Mouse (Mus musculus): ENCODE data around the gene Dab2ip. TPM values are rescaled to one million over a fixed set of nuclear protein-coding genes. Genes with fewer than 3 reads are reported as not detected.
A peak's percentile ranks its signal among the peaks of the same experiment; 100 is the strongest.

Gene Dab2ip
- polyA plus RNA-seq, 1 experiment from 2014 or later: 44.8 TPM

DNA sequence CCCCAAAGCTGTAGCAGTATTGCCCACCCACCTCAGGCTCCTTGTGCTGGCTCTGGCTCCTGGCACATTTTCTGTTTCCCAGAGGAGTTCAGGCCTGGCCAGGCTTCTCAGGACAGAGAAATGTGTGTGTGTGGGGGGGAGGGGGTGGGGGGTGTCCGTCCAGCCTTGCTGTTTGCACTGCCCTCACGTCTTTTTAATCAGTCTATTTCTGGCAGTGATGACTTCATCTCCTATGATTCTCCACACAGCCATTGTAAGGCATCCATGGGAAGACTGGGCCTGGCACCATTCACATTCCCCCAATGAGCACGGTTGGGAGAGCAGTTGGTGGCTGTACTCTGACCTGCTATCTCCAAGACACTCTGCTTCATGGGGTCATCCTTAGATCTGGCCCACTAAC, 125.9 kb downstream of the Dab2ip start:
- Histone ChIP-seq H3K4me1 (ENCODE audit: control insufficient read depth, insufficient read depth, low read length) (peaks cover 61% of the 10 kb centered on the region), H3K9me3 (ENCODE audit: control insufficient read depth, low read depth, low read length) (no peaks in the 10 kb centered on the region), H3K27ac (ENCODE audit: low read length) (no peak overlapping the region), H3K4me3 (ENCODE audit: low read depth, low read length) (no peak overlapping the region), H3K4me2 (replicated peaks; ENCODE audit: low read depth, low read length) (no peak overlapping the region), H3K36me3 (ENCODE audit: control insufficient read depth, insufficient read depth, low read length) (peaks cover 3% of the 10 kb centered on the region; the same call in 1 of the 2 replicates), H3K9ac (replicated peaks; ENCODE audit: low read depth, low read length) (no peak overlapping the region), H3K27me3 (ENCODE audit: control insufficient read depth, insufficient read depth, low read length) (no peaks in the 10 kb centered on the region)
- WGBS: 25% methylated on average over 3 of the region's 3 CpGs
- no peak for ATAC-seq (ENCODE audit: insufficient number of reproducible peaks, insufficient read depth, low FRiP score, low read depth)

DNA sequence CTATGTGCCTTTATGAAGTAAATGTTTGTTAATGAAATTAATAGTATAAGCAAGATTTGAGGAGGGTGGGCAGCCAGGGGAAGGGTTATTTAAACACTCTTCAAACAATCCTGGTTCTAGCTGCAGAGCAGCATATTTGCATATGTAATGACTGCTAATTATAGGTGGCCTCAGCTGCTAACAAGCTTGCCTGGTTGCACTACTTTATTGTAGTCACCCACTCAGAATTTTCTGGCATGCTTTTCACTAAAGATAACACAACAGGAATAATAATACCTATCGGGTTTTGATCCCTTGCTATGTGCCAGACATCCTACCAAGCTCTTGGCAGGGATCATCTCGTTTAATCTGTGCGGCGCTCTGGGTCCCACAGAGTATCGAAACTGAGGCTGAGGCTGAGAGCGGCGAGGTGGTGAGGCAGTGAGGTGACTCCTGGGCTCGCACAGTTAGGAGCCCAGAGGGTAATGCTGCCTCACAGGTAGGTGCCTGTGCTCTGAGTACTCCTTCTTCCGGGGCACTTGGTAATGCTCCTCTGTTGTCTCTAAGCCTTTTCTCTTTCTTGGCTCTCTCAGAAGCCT, 126.8 kb downstream of the Dab2ip start:
- Histone ChIP-seq H3K4me2 (replicated peaks; ENCODE audit: low read depth, low read length) (no peak overlapping the region), H3K36me3 (ENCODE audit: control insufficient read depth, insufficient read depth, low read length) (peaks cover 3% of the 10 kb centered on the region; the same call in 1 of the 2 replicates), H3K27ac (ENCODE audit: low read length) (no peak overlapping the region), H3K27me3 (ENCODE audit: control insufficient read depth, insufficient read depth, low read length) (no peaks in the 10 kb centered on the region), H3K4me3 (ENCODE audit: low read depth, low read length) (no peak overlapping the region), H3K4me1 (ENCODE audit: control insufficient read depth, insufficient read depth, low read length) (peaks cover 61% of the 10 kb centered on the region), H3K9me3 (ENCODE audit: control insufficient read depth, low read depth, low read length) (no peaks in the 10 kb centered on the region), H3K9ac (replicated peaks; ENCODE audit: low read depth, low read length) (no peak overlapping the region)
- ATAC-seq (ENCODE audit: insufficient number of reproducible peaks, insufficient read depth, low FRiP score, low read depth): no peak
- 63% methylated on average over 9 of the region's 9 CpGs for WGBS

DNA sequence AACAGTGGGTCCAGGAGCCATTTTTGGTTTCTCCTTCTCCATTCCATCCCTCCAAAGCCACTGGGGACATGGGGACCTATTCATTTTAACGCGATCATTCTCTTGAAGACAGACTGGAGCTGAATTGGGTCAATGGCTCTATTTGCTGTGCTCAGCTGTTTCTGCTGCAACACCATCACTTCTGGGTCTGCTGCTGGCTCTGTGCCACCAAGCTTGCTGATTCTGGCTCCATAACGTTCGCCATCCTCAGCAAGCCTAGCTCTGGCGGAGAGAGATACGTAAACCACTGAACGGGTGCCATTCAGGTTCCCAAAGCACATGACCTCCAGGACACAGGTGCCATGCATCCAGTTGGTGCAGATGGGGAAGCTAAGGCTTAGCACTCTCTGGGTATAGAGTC, 128.0 kb downstream of the Dab2ip start:
- Histone ChIP-seq H3K9me3 (ENCODE audit: control insufficient read depth, low read depth, low read length) (no peaks in the 10 kb centered on the region), H3K27me3 (ENCODE audit: control insufficient read depth, insufficient read depth, low read length) (no peaks in the 10 kb centered on the region), H3K9ac (replicated peaks; ENCODE audit: low read depth, low read length) (no peak overlapping the region), H3K27ac (ENCODE audit: low read length) (no peak overlapping the region), H3K36me3 (ENCODE audit: control insufficient read depth, insufficient read depth, low read length) (peaks cover 3% of the 10 kb centered on the region; the same call in 1 of the 2 replicates), H3K4me2 (replicated peaks; ENCODE audit: low read depth, low read length) (no peak overlapping the region), H3K4me1 (ENCODE audit: control insufficient read depth, insufficient read depth, low read length) (peaks cover 61% of the 10 kb centered on the region), H3K4me3 (ENCODE audit: low read depth, low read length) (no peak overlapping the region)
- no peak for ATAC-seq (ENCODE audit: insufficient number of reproducible peaks, insufficient read depth, low FRiP score, low read depth)
- WGBS: 78% methylated on average over 7 of the region's 7 CpGs

DNA sequence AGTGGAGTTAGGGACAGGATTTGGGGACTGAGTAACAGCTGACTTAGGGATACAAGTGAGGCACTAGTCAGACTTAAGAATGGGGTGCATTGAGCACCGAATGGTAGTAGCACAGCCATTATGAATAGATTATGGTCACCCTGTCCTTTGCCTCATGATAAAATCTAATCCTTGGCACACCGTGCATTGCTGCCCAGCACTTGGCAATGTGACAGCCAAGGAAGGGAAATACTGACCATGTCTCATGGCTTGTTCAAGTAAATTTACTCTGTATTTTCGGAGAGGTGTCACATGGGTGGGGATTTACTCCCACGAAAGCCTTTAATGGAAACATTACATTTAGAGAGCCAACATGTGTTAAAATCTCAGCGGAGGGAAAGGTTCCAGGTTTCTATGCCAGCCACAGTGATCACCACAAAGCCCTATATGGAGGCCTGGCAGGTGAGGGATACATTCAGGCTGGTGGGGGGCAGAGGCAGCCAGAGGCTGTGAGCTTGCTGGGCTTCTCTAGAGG, 129.5 kb downstream of the Dab2ip start:
- peak overlapping the region; percentile 30; the same call in 1 of the 2 replicates for H3K27ac ChIP-seq (ENCODE audit: low read length)
- 61% methylated on average over 5 of the region's 5 CpGs for WGBS

DNA sequence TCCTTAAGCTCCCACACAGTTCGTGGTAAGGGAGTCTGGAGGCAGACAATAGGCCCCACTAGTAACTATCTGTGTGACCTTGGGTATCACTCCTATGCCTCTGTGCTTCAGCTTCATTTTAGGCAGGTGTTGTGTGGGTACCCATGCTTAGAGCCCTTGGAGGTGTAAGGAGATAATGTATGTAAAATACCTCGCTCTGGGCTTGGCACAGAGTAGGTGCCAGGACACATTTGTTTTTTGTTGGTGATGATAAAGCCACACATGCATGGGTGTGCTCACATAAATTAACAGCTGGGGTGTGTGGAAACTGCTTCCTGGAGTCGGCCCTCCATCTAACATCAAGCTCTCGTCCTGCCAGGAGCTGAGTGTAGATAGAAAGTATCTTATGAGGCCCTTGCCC, 130.1 kb downstream of the Dab2ip start:
- Histone ChIP-seq H3K9me3 (ENCODE audit: control insufficient read depth, low read depth, low read length) (no peaks in the 10 kb centered on the region), H3K9ac (replicated peaks; ENCODE audit: low read depth, low read length) (no peak overlapping the region), H3K27me3 (ENCODE audit: control insufficient read depth, insufficient read depth, low read length) (no peaks in the 10 kb centered on the region), H3K4me2 (replicated peaks; ENCODE audit: low read depth, low read length) (no peak overlapping the region), H3K4me1 (ENCODE audit: control insufficient read depth, insufficient read depth, low read length) (peaks cover 75% of the 10 kb centered on the region), H3K27ac (ENCODE audit: low read length) (peak overlapping the region; percentile 30; the same call in 1 of the 2 replicates), H3K36me3 (ENCODE audit: control insufficient read depth, insufficient read depth, low read length) (peaks cover 3% of the 10 kb centered on the region; the same call in 1 of the 2 replicates), H3K4me3 (ENCODE audit: low read depth, low read length) (no peak overlapping the region)
- 68% methylated on average over 4 of the region's 4 CpGs for WGBS
- ATAC-seq (ENCODE audit: insufficient number of reproducible peaks, insufficient read depth, low FRiP score, low read depth): no peak

More for the DNA sequence above, 129.5 kb downstream of the Dab2ip start:
- Histone ChIP-seq H3K9me3 (ENCODE audit: control insufficient read depth, low read depth, low read length) (no peaks in the 10 kb centered on the region), H3K36me3 (ENCODE audit: control insufficient read depth, insufficient read depth, low read length) (peaks cover 3% of the 10 kb centered on the region; the same call in 1 of the 2 replicates), H3K4me1 (ENCODE audit: control insufficient read depth, insufficient read depth, low read length) (peaks cover 70% of the 10 kb centered on the region), H3K4me2 (replicated peaks; ENCODE audit: low read depth, low read length) (no peak overlapping the region), H3K4me3 (ENCODE audit: low read depth, low read length) (no peak overlapping the region), H3K9ac (replicated peaks; ENCODE audit: low read depth, low read length) (no peak overlapping the region), H3K27me3 (ENCODE audit: control insufficient read depth, insufficient read depth, low read length) (no peaks in the 10 kb centered on the region)
- ATAC-seq (ENCODE audit: insufficient number of reproducible peaks, insufficient read depth, low FRiP score, low read depth): no peak

DNA sequence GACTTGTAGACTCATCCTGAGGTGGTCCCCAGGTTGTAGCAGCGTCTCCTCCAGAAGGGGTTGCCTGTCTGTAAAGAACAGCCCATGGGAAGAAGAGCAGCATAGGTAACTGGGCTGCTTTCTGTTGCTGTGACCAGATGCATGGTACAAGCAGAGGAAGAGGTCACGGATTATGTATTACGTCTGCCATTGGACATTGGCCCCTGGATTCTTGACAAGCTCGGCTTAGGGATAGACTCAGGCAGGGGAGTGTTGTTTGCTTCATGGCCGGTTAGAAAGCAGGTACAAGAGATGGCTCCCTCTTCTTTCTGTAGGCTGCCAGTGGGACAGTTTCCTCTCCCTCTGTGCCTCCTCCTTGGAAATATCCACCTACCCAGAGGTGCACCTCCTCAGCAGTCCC, 130.5 kb downstream of the Dab2ip start:
- H3K9me3 ChIP-seq (ENCODE audit: control insufficient read depth, low read depth, low read length): no peaks in the 10 kb centered on the region
- H3K4me1 ChIP-seq (ENCODE audit: control insufficient read depth, insufficient read depth, low read length): peaks cover 78% of the 10 kb centered on the region
- no peaks in the 10 kb centered on the region for H3K27me3 ChIP-seq (ENCODE audit: control insufficient read depth, insufficient read depth, low read length)
- WGBS: 82% methylated on average over 5 of the region's 5 CpGs
- ATAC-seq (ENCODE audit: insufficient number of reproducible peaks, insufficient read depth, low FRiP score, low read depth): no peak
- H3K36me3 ChIP-seq (ENCODE audit: control insufficient read depth, insufficient read depth, low read length): peaks cover 5% of the 10 kb centered on the region; the same call in 1 of the 2 replicates
- H3K4me3 ChIP-seq (ENCODE audit: low read depth, low read length): no peak overlapping the region
- H3K27ac ChIP-seq (ENCODE audit: low read length): no peak overlapping the region; the same call in 1 of the 2 replicates
- no peak overlapping the region for H3K4me2 ChIP-seq (replicated peaks; ENCODE audit: low read depth, low read length)
- H3K9ac ChIP-seq (replicated peaks; ENCODE audit: low read depth, low read length): no peak overlapping the region

DNA sequence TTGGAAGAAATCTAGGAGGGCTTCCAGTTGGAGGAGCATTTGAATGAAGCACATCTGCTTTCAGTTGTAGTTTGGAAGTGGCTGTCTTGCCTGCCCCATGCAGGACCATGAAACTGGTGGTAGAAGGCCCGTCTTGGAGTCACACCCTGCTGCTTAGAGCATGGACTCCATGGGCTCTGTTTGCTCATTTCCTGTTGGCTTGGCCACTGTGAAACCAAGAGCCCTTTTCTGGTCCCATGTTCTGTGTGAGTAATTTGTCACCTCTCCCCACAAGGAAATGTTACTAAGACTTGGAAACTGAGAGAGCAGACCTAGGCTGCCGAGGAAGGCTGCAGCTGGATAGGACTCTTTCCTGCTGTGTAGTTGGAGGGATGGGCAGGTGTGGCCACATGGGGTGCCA, 131.8 kb downstream of the Dab2ip start:
- Histone ChIP-seq H3K36me3 (ENCODE audit: control insufficient read depth, insufficient read depth, low read length) (peaks cover 7% of the 10 kb centered on the region; the same call in 1 of the 2 replicates), H3K4me1 (ENCODE audit: control insufficient read depth, insufficient read depth, low read length) (peaks cover 82% of the 10 kb centered on the region), H3K9ac (replicated peaks; ENCODE audit: low read depth, low read length) (no peak overlapping the region), H3K27ac (ENCODE audit: low read length) (peak overlapping the region; percentile 84), H3K4me2 (replicated peaks; ENCODE audit: low read depth, low read length) (no peak overlapping the region), H3K27me3 (ENCODE audit: control insufficient read depth, insufficient read depth, low read length) (no peaks in the 10 kb centered on the region), H3K9me3 (ENCODE audit: control insufficient read depth, low read depth, low read length) (no peaks in the 10 kb centered on the region), H3K4me3 (ENCODE audit: low read depth, low read length) (no peak overlapping the region)
- no peak for ATAC-seq (ENCODE audit: insufficient number of reproducible peaks, insufficient read depth, low FRiP score, low read depth)
- WGBS: 54% methylated on average over 2 of the region's 2 CpGs

DNA sequence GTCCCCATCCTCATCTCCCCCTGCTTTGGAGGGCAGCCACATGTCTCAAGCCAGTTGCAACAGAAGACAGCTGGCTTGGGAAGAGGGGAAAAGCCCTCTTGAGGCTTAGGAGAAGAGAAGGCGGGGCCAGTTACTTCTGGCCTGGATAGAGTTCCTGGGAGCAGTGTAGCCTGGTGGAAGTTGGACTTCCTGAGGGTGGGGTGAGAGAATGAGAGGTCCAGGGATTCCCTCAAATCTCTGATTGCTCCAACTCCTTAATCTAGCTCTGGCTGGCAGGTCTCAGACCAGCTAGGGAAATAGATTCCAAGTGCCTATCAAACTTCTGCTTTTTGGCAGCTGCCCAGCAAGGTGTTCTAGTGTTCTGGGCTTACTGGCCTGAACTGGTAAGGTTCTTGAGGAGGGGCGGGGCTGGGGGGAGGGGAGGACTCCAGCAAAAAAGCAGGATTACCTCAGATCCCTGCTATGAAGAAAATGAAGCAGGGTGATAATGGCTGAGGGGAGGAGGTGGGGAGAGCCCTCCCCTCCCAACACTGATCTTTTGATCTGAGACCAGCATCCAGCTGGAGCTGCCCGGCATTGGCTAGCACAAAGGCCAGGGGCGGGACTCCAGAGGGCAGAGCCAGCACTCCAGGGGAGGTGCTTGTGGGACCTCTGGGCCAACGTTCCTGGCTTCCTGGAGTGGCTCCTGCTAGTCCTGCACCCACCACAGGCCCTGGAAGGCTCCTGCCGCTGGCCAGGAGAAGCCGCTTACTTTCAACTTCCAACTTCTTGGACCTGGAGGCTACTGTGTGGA, 133.4 kb downstream of the Dab2ip start:
- WGBS: 7% methylated on average over 7 of the region's 7 CpGs
- Histone ChIP-seq H3K27ac (ENCODE audit: low read length) (peak overlapping the region; percentile 84), H3K36me3 (ENCODE audit: control insufficient read depth, insufficient read depth, low read length) (0 out of 2 replicates have a peak, but pooled peaks cover 4% of the 10 kb centered on the region), H3K4me3 (ENCODE audit: low read depth, low read length) (no peak overlapping the region), H3K4me2 (replicated peaks; ENCODE audit: low read depth, low read length) (peak overlapping the region; percentile 33), H3K27me3 (ENCODE audit: control insufficient read depth, insufficient read depth, low read length) (no peaks in the 10 kb centered on the region), H3K9me3 (ENCODE audit: control insufficient read depth, low read depth, low read length) (no peaks in the 10 kb centered on the region), H3K9ac (replicated peaks; ENCODE audit: low read depth, low read length) (no peak overlapping the region), H3K4me1 (ENCODE audit: control insufficient read depth, insufficient read depth, low read length) (peaks cover 96% of the 10 kb centered on the region)
- peak; percentile 82 for ATAC-seq (ENCODE audit: insufficient number of reproducible peaks, insufficient read depth, low FRiP score, low read depth)

Data from stomach, embryonic 14.5 days (tissue).